In the genomic region with DNA sequence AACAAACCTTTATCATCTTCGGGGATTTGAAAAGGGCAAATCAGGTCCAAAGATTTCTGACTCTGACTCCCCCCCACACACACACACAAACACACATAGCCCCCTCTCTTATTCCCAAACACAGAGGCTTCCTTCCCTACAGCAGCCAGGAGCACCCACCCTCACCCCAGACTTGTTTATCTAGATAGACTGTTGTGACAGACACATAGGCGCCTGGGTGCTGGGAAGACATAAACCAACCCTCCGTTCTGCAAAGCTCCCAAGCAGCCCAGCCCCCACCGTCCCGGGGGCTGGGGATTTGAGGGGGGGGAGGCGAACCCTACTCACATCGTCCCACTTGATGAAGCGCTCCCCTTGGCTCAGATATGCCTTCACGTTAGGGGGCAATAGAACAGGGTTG, we compare ENCODE assay signal across 10 mouse cellular contexts. TPM values are rescaled to one million over a fixed set of nuclear protein-coding genes. Genes with fewer than 3 reads are reported as not detected.
A peak's percentile ranks its signal among the peaks of the same experiment; 100 is the strongest.
DNase-seq lines count a peak whose midpoint lies in the region; ATAC-seq and TF ChIP-seq lines count a peak whose summit lies in the region.
"Had no signal": no experiment of that assay in that cellular context is flagged by ENCODE, and none has a peak within 500 bp of the region (broad histone marks: within the 10 kb centered on the region; RNA-seq: fewer than 3 reads in every experiment).

No protein-coding gene starts in this region.

- TF ChIP-seq RAD21 in CH12.LX (IDR thresholded peaks at IDR 0.05; ENCODE audit: low read depth, low read length), result no peak

- TF ChIP-seq CTCF in CH12.LX (conservative IDR thresholded peaks at IDR 0.05 in 1 of 2, IDR thresholded peaks at IDR 0.05 in 1 of 2; ENCODE audit: low read depth in 2 of 2, low read length in 2 of 2), result no peak

- TF ChIP-seq POLR2A in CH12.LX (IDR thresholded peaks at IDR 0.05; ENCODE audit: low read depth, low read length), result no peak

- H3K27me3 ChIP-seq in hindbrain, embryonic 10.5 days (ENCODE audit: insufficient read depth, poor library complexity, severe bottlenecking), result peaks cover 73% of the 10 kb centered on the region
- H3K27me3 ChIP-seq in hindbrain, embryonic 16.5 days (replicated peaks; ENCODE audit: control insufficient read depth, insufficient read depth, low read length), result peaks cover 3% of the 10 kb centered on the region
- H3K27me3 ChIP-seq in CH12.LX (replicated peaks), result no peaks in the 10 kb centered on the region
- H3K27me3 ChIP-seq in liver, embryonic 16.5 days (ENCODE audit: control insufficient read depth, insufficient read depth, low read depth, low read length), result peaks cover 3% of the 10 kb centered on the region; the same call in 1 of the 2 replicates

- no peaks in the 10 kb centered on the region for H3K79me2 ChIP-seq in CH12.LX (replicated peaks; ENCODE audit: control insufficient read depth, extremely low read depth, insufficient read depth, poor library complexity, severe bottlenecking)

- no peak overlapping the region for H3K4me2 ChIP-seq in hindbrain, embryonic 16.5 days (ENCODE audit: low read length)
- H3K4me2 ChIP-seq in CH12.LX (ENCODE audit: insufficient read depth, low read depth, poor library complexity, severe bottlenecking), result peak overlapping the region; percentile 53
- H3K4me2 ChIP-seq in liver, embryonic 16.5 days (ENCODE audit: low read depth, low read length), result peak overlapping the region; percentile 10

- no peaks in the 10 kb centered on the region for H3K36me3 ChIP-seq in hindbrain, embryonic 10.5 days
- H3K36me3 ChIP-seq in hindbrain, embryonic 16.5 days (ENCODE audit: control insufficient read depth, insufficient read depth, low read length), result no peaks in the 10 kb centered on the region
- H3K36me3 ChIP-seq in CH12.LX (replicated peaks in 1 of 2; ENCODE audit: control insufficient read depth in 1 of 2, insufficient read depth in 1 of 2, low read length in 1 of 2), result peaks cover 10 to 29% of the 10 kb centered on the region in 2 experiments
- no peaks in the 10 kb centered on the region for H3K36me3 ChIP-seq in liver, embryonic 16.5 days (ENCODE audit: control insufficient read depth, insufficient read depth)

- WGBS in hindbrain, embryonic 10.5 days, result 26% methylated on average over 9 of the region's 9 CpGs
- WGBS in hindbrain, embryonic 16.5 days, result 35% methylated on average over 9 of the region's 9 CpGs
- 8% methylated on average over 9 of the region's 9 CpGs for WGBS in liver, embryonic 16.5 days (ENCODE audit: insufficient replicate concordance)

- no peaks in the 10 kb centered on the region for H3K9me3 ChIP-seq in hindbrain, embryonic 10.5 days
- H3K9me3 ChIP-seq in hindbrain, embryonic 16.5 days (ENCODE audit: control insufficient read depth, low read length), result no peaks in the 10 kb centered on the region
- no peaks in the 10 kb centered on the region for H3K9me3 ChIP-seq in CH12.LX (replicated peaks; ENCODE audit: low read length)
- H3K9me3 ChIP-seq in liver, embryonic 16.5 days (replicated peaks; ENCODE audit: control insufficient read depth, low read length), result no peaks in the 10 kb centered on the region

- dilution Hi-C loops in CH12.LX (cut with MboI; ENCODE audit: extremely low pct_ligation_motif_present, extremely low pct_unique_long_range_greater_than_20kb, low sequenced_read_pairs), result no loop called here

- TF ChIP-seq EP300 in CH12.LX (IDR thresholded peaks at IDR 0.05; ENCODE audit: low read length), result no peak

- ATAC-seq in hindbrain, embryonic 16.5 days, result no peak
- no peak for ATAC-seq in liver, embryonic 16.5 days (ENCODE audit: low read depth)

- H3K9ac ChIP-seq in hindbrain, embryonic 16.5 days (ENCODE audit: low read depth, low read length), result no peak overlapping the region
- H3K9ac ChIP-seq in CH12.LX (ENCODE audit: insufficient read depth, low read depth), result peak overlapping the region; percentile 55
- no peak overlapping the region for H3K9ac ChIP-seq in liver, embryonic 16.5 days (ENCODE audit: low read depth, low read length)

- no peak overlapping the region for H3K4me3 ChIP-seq in hindbrain, embryonic 10.5 days
- no peak overlapping the region for H3K4me3 ChIP-seq in hindbrain, embryonic 16.5 days (ENCODE audit: low read length)
- H3K4me3 ChIP-seq in CH12.LX (replicated peaks in 1 of 3; ENCODE audit: low read depth in 2 of 3, low read length in 2 of 3, poor library complexity in 1 of 3), result peak overlapping the region; percentile 36 to 64 (median 59)
- H3K4me3 ChIP-seq in brown adipose tissue, adult 24 weeks (ENCODE audit: insufficient read depth, low read depth, low read length), result peak overlapping the region; percentile 34
- H3K4me3 ChIP-seq in liver, embryonic 16.5 days (ENCODE audit: low read depth, low read length), result peak overlapping the region; percentile 33

- in situ Hi-C loops in CH12.LX (cut with MboI; ENCODE audit: low pct_ligation_motif_present, low pct_unique_long_range_greater_than_20kb, low sequenced_read_pairs), result loop anchor here (25.0 kb wide), 1 partner anchor 241 kb away; a partner anchor contains a TSS

- H3K27ac ChIP-seq in hindbrain, embryonic 10.5 days, result peak overlapping the region; percentile 20; the same call in 1 of the 2 replicates
- no peak overlapping the region for H3K27ac ChIP-seq in hindbrain, embryonic 16.5 days (ENCODE audit: low read depth, low read length)
- peak overlapping the region; percentile 46; the same call in 1 of the 2 replicates for H3K27ac ChIP-seq in CH12.LX (ENCODE audit: insufficient read depth, low read depth)
- H3K27ac ChIP-seq in brown adipose tissue, adult 24 weeks (replicated peaks; ENCODE audit: low read depth, low read length), result no peak overlapping the region
- H3K27ac ChIP-seq in liver, embryonic 16.5 days (ENCODE audit: low read length), result 0 out of 2 replicates have a peak overlapping the region, but pooled peaks have one; percentile 2

- DNase-seq in hindbrain, embryonic 10.5 days (ENCODE audit: low spot score), result no peak
- DNase-seq in CH12.LX (ENCODE audit: extremely low read depth), result no peak
- DNase-seq in B cell, adult 2 months, result no peak
- no peak for DNase-seq in right cerebral cortex, postnatal 36 days (ENCODE audit: low spot score in 2 of 2)
- DNase-seq in adrenal gland, postnatal 4 days (ENCODE audit: low spot score in 2 of 2), result no peak

- peaks cover 20% of the 10 kb centered on the region for H3K4me1 ChIP-seq in hindbrain, embryonic 10.5 days (replicated peaks)
- no peaks in the 10 kb centered on the region for H3K4me1 ChIP-seq in hindbrain, embryonic 16.5 days (ENCODE audit: control insufficient read depth, insufficient read depth, low read depth, low read length)
- peaks cover 16 to 65% of the 10 kb centered on the region in 2 experiments; a peak in 3 of 4 replicates for H3K4me1 ChIP-seq in CH12.LX (ENCODE audit: control insufficient read depth in 1 of 2, insufficient read depth in 2 of 2)
- no peaks in the 10 kb centered on the region for H3K4me1 ChIP-seq in brown adipose tissue, adult 24 weeks (ENCODE audit: control insufficient read depth, insufficient read depth, insufficient read length, low read length)
- peaks cover 7% of the 10 kb centered on the region for H3K4me1 ChIP-seq in liver, embryonic 16.5 days (ENCODE audit: control insufficient read depth, low read depth, low read length)

RNA-seq across cellular contexts. Expression of a gene that starts 0.3 kb away (rescaled TPM):
- 0.31 and 0.43 TPM in 2 replicates for polyA plus RNA-seq in hindbrain, embryonic 10.5 days (2016; fragmentation: Nextera tagmentation; extraction: Ambion mirVana)
- polyA plus RNA-seq in hindbrain, embryonic 16.5 days (2015; fragmentation: Nextera tagmentation; extraction: Ambion mirVana), result 0.88 and 1.1 TPM in 2 replicates
- 6.9 and 7.8 TPM in 2 replicates for total RNA-seq in CH12.LX (2012; rRNA removed)
- total RNA-seq in CH12.LX (2014; rRNA removed), result 5.7 and 6.4 TPM in 2 replicates
- 18.9 and 22.3 TPM in 2 replicates for polyA plus RNA-seq in CH12.LX (2012; ENCODE audit: insufficient read length, low read depth)
- 0.67 and 0.71 TPM in 2 replicates for polyA plus RNA-seq in brown adipose tissue, adult 24 weeks (2012; ENCODE audit: insufficient read depth, insufficient read length, missing spikeins)
- polyA plus RNA-seq in liver, embryonic 16.5 days (2015; fragmentation: Nextera tagmentation; extraction: Ambion mirVana), result 2.3 and 3.0 TPM in 2 replicates
- 1 to 10 TPM; 2.2 to 2.7 TPM for total RNA-seq in adrenal gland, postnatal 4 days (2021)

RNA-seq across cellular contexts. Expression of a gene that starts 17.6 kb away (rescaled TPM):
- polyA plus RNA-seq in hindbrain, embryonic 10.5 days (2016; fragmentation: Nextera tagmentation; extraction: Ambion mirVana), result 22.1 and 22.9 TPM in 2 replicates
- polyA plus RNA-seq in hindbrain, embryonic 16.5 days (2015; fragmentation: Nextera tagmentation; extraction: Ambion mirVana), result 20.2 and 20.4 TPM in 2 replicates
- total RNA-seq in CH12.LX (2012; rRNA removed) (4.2 and 4.3 TPM in 2 replicates), CH12.LX (2014; rRNA removed) (3.6 TPM in 2 replicates)
- polyA plus RNA-seq in CH12.LX (2012; ENCODE audit: insufficient read length, low read depth), result 2.6 and 2.7 TPM in 2 replicates
- polyA plus RNA-seq in brown adipose tissue, adult 24 weeks (2012; ENCODE audit: insufficient read depth, insufficient read length, missing spikeins), result 41.7 and 48.7 TPM in 2 replicates
- polyA plus RNA-seq in liver, embryonic 16.5 days (2015; fragmentation: Nextera tagmentation; extraction: Ambion mirVana), result 12.0 and 12.1 TPM in 2 replicates
- 10 to 100 TPM; 27.8 to 30.8 TPM for total RNA-seq in adrenal gland, postnatal 4 days (2021)

RNA-seq across cellular contexts. Expression of a gene that starts 24.1 kb away (rescaled TPM):
- not detected in 2 replicates for polyA plus RNA-seq in hindbrain, embryonic 10.5 days (2016; fragmentation: Nextera tagmentation; extraction: Ambion mirVana)
- 0.03 TPM in 1 of 2 replicates, not detected in the other for polyA plus RNA-seq in hindbrain, embryonic 16.5 days (2015; fragmentation: Nextera tagmentation; extraction: Ambion mirVana)
- total RNA-seq in CH12.LX (2012; rRNA removed) (not detected in 2 replicates), CH12.LX (2014; rRNA removed) (not detected in 2 replicates)
- 0.07 and 0.08 TPM in 2 replicates for polyA plus RNA-seq in CH12.LX (2012; ENCODE audit: insufficient read length, low read depth)
- not detected in 2 replicates for polyA plus RNA-seq in brown adipose tissue, adult 24 weeks (2012; ENCODE audit: insufficient read depth, insufficient read length, missing spikeins)
- 0.02 and 0.06 TPM in 2 replicates for polyA plus RNA-seq in liver, embryonic 16.5 days (2015; fragmentation: Nextera tagmentation; extraction: Ambion mirVana)
- total RNA-seq in adrenal gland, postnatal 4 days (2021), result under 1 TPM; 0.20 to 0.59 TPM
- total RNA-seq: ES-E14 had no signal

RNA-seq across cellular contexts. Expression of a gene that starts 34.5 kb away (rescaled TPM):
- polyA plus RNA-seq in hindbrain, embryonic 10.5 days (2016; fragmentation: Nextera tagmentation; extraction: Ambion mirVana), result 0.50 and 0.55 TPM in 2 replicates
- 1.0 and 1.3 TPM in 2 replicates for polyA plus RNA-seq in hindbrain, embryonic 16.5 days (2015; fragmentation: Nextera tagmentation; extraction: Ambion mirVana)
- total RNA-seq in CH12.LX (2012; rRNA removed), result not detected in 2 replicates
- not detected in 2 replicates for total RNA-seq in CH12.LX (2014; rRNA removed)
- not detected in 2 replicates for polyA plus RNA-seq in CH12.LX (2012; ENCODE audit: insufficient read length, low read depth)
- polyA plus RNA-seq in brown adipose tissue, adult 24 weeks (2012; ENCODE audit: insufficient read depth, insufficient read length, missing spikeins), result 4.0 and 4.8 TPM in 2 replicates
- 0.26 and 0.37 TPM in 2 replicates for polyA plus RNA-seq in liver, embryonic 16.5 days (2015; fragmentation: Nextera tagmentation; extraction: Ambion mirVana)
- total RNA-seq in adrenal gland, postnatal 4 days (2021), result 1 to 10 TPM; 6.1 to 6.9 TPM

RNA-seq across cellular contexts. Expression of a gene that starts 44.7 kb away (rescaled TPM):
- not detected in 2 replicates for polyA plus RNA-seq in hindbrain, embryonic 10.5 days (2016; fragmentation: Nextera tagmentation; extraction: Ambion mirVana)
- polyA plus RNA-seq in hindbrain, embryonic 16.5 days (2015; fragmentation: Nextera tagmentation; extraction: Ambion mirVana), result not detected in 2 replicates
- total RNA-seq in CH12.LX (2012; rRNA removed), result not detected in 2 replicates
- not detected in 2 replicates for total RNA-seq in CH12.LX (2014; rRNA removed)
- not detected in 2 replicates for polyA plus RNA-seq in CH12.LX (2012; ENCODE audit: insufficient read length, low read depth)
- not detected in 2 replicates for polyA plus RNA-seq in brown adipose tissue, adult 24 weeks (2012; ENCODE audit: insufficient read depth, insufficient read length, missing spikeins)
- 0.85 TPM in 1 of 2 replicates, not detected in the other for polyA plus RNA-seq in liver, embryonic 16.5 days (2015; fragmentation: Nextera tagmentation; extraction: Ambion mirVana)
- total RNA-seq in adrenal gland, postnatal 4 days (2021), result not detected
- total RNA-seq: adrenal gland, postnatal 14 days; ES-E14 had no signal

Comparison
In these comparisons a context has a peak if more than half of its experiments do, and no peak if none do; other contexts are left out.
1. H3K27ac ChIP-seq: peak in hindbrain, embryonic 10.5 days (single experiment), CH12.LX (single experiment) and liver, embryonic 16.5 days (single experiment); none in hindbrain, embryonic 16.5 days (single experiment) and brown adipose tissue, adult 24 weeks (single experiment).
2. H3K4me3 ChIP-seq: peak in CH12.LX (3 of 3), brown adipose tissue, adult 24 weeks (single experiment) and liver, embryonic 16.5 days (single experiment); none in hindbrain, embryonic 10.5 days (single experiment) and hindbrain, embryonic 16.5 days (single experiment).